Mouse (Mus musculus): ENCODE measurements around the gene Postn. TPM values are rescaled to one million over a fixed set of nuclear protein-coding genes. Genes with fewer than 3 reads are reported as not detected.

Gene Postn
- polyA plus RNA-seq, 1 experiment from 2014 or later: 61.7 TPM

DNA sequence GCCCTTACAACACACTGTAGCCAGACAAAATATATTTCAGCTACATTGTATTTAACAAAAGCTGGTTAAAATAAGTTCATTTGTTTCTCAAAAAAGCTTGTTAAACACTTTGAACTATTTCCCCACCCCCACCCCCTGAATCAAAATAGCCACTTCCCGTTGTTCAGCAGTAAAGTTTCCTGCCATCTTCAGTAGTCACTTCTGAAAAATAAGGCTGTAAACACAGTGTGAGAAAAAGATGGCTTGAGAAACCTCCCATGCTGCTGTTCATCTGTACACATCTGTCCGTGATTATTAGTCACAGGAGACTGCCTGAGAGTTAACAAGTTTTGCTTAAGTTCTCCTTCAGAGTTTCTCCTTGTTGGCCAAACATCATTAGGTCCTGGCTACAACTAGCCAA lies 39.0 kb downstream of the Postn start:
- H3K27me3 ChIP-seq (replicated peaks): no peaks in the 10 kb centered on the region
- no peaks in the 10 kb centered on the region for H3K9me3 ChIP-seq
- ATAC-seq (ENCODE audit: low FRiP score, low read depth): no peak
- H3K27ac ChIP-seq: no peak overlapping the region
- H3K36me3 ChIP-seq: no peaks in the 10 kb centered on the region
- no peaks in the 10 kb centered on the region for H3K4me1 ChIP-seq
- H3K9ac ChIP-seq: no peak overlapping the region
- WGBS: 63% methylated on average over 2 of the region's 2 CpGs
- no peak overlapping the region for H3K4me2 ChIP-seq (replicated peaks)
- no peak overlapping the region for H3K4me3 ChIP-seq

DNA sequence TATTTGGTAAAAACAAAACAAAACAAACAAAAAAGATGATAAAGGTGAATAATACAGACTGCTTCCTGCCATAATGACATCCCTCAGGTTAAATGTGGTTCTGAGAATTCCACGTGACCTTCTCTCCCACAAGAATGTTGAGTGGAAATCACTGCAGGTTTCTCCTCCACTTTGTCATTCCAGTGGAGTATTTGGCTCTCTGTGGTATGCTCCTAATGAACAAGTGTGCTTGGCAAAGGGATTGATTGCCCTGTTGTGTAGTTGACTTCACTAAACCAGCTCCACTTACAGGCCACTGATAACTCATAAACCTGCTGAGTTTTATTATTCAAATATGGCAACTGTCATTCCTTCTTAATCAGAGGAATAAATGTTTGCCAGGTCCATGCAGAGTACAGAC lies 39.7 kb downstream of the Postn start:
- H3K27me3 ChIP-seq (replicated peaks): no peaks in the 10 kb centered on the region
- no peaks in the 10 kb centered on the region for H3K9me3 ChIP-seq
- H3K36me3 ChIP-seq: no peaks in the 10 kb centered on the region
- H3K4me3 ChIP-seq: no peak overlapping the region
- 88% methylated on average over 1 of the region's 1 CpGs for WGBS
- no peaks in the 10 kb centered on the region for H3K4me1 ChIP-seq
- no peak overlapping the region for H3K9ac ChIP-seq
- no peak overlapping the region for H3K27ac ChIP-seq
- H3K4me2 ChIP-seq (replicated peaks): no peak overlapping the region
- ATAC-seq (ENCODE audit: low FRiP score, low read depth): no peak

DNA sequence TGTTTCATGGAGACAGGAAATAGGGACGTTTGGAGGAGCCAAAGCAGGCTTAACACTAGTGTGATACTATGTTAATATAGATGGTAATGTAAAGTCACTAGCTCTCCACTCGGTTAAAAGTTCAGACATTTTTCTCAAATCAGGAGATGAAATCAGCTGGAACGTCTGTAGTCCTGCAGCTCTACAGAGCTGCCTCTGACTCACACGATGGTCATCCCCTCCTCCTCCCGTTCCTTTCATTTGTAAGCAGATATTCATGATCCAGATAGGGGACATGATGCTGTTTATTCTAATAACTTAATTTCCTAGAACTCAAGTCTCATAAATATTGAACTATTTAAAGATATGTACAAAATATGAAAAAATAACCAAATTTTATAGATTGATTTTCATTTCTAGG lies 40.8 kb downstream of the Postn start:
- no peak overlapping the region for H3K27ac ChIP-seq
- ATAC-seq (ENCODE audit: low FRiP score, low read depth): no peak
- H3K27me3 ChIP-seq (replicated peaks): no peaks in the 10 kb centered on the region
- no peak overlapping the region for H3K9ac ChIP-seq
- no peak overlapping the region for H3K4me3 ChIP-seq
- H3K4me2 ChIP-seq (replicated peaks): no peak overlapping the region
- 86% methylated on average over 5 of the region's 5 CpGs for WGBS
- no peaks in the 10 kb centered on the region for H3K36me3 ChIP-seq
- no peaks in the 10 kb centered on the region for H3K9me3 ChIP-seq
- H3K4me1 ChIP-seq: no peaks in the 10 kb centered on the region

DNA sequence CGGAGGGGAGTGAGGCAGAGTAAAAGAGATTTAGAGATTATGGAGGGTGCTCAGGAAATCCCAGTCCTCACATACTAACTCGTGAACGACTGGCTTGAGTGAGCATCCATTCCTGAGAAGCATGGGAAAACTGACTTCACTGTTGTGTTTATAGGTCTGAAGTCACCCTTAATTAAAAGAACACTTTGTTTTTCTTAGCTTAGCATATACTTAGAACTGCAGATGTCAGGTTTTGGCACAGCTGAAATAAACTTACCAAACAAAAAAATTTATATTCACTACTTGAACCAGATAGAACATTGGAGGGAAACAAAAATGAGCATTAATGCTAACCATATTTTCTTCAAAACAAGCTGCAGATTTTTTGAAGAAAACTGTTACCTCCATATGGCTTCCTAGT lies 42.9 kb downstream of the Postn start:
- H3K27ac ChIP-seq: no peak overlapping the region
- ATAC-seq (ENCODE audit: low FRiP score, low read depth): no peak
- no peaks in the 10 kb centered on the region for H3K4me1 ChIP-seq

DNA sequence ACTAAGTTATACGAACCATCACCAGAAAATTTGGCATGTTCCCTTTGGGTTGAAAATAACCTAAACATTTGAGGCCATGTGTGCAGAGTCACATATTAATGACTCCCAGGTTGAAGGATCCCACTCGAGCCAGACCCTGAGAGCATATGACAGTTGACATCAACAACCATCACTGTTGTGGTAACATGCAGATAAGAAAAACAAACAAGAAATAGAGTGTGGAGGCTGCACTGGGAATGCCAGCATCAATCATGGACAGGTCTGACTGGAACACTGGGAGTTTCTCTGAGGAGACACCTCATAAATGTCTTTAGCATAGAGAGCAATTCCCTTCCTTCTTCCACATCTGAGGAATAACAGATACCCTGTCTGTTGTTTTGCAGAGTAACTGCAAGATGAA lies 45.7 kb downstream of the Postn start:
- Histone ChIP-seq H3K4me1 (no peaks in the 10 kb centered on the region), H3K4me3 (no peak overlapping the region), H3K27me3 (replicated peaks) (no peaks in the 10 kb centered on the region), H3K36me3 (no peaks in the 10 kb centered on the region), H3K9me3 (no peaks in the 10 kb centered on the region), H3K27ac (no peak overlapping the region), H3K9ac (no peak overlapping the region), H3K4me2 (replicated peaks) (no peak overlapping the region)
- no peak for ATAC-seq (ENCODE audit: low FRiP score, low read depth)
- 73% methylated on average over 2 of the region's 2 CpGs for WGBS

More for the DNA sequence above, 42.9 kb downstream of the Postn start:
- H3K9me3 ChIP-seq: no peaks in the 10 kb centered on the region
- no peaks in the 10 kb centered on the region for H3K36me3 ChIP-seq
- H3K4me3 ChIP-seq: no peak overlapping the region
- no peaks in the 10 kb centered on the region for H3K27me3 ChIP-seq (replicated peaks)
- H3K9ac ChIP-seq: no peak overlapping the region
- H3K4me2 ChIP-seq (replicated peaks): no peak overlapping the region
- 76% methylated on average over 3 of the region's 3 CpGs for WGBS

DNA sequence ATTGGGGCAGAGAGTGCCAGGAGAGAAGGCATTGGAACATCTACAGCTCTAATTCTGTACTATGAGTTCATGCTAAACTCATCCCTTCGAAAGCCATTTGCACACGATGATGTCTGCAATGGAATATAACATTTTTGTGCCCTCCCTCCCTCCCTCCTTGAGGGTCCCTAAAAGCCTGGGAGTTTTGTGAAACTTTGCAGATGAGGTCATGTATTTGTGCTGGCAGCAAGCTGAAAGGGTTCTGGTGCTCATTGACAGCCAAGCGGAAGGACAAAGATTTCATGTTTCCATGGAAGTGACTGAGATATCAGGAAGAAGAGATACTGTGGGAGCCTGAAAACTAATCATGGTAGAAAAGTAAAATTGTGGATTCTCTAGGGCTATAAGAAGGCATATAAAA lies 50.1 kb downstream of the Postn start:
- Histone ChIP-seq H3K9me3 (no peaks in the 10 kb centered on the region), H3K9ac (no peak overlapping the region), H3K4me3 (no peak overlapping the region), H3K27me3 (replicated peaks) (no peaks in the 10 kb centered on the region), H3K4me2 (replicated peaks) (no peak overlapping the region), H3K36me3 (no peaks in the 10 kb centered on the region), H3K27ac (no peak overlapping the region), H3K4me1 (no peaks in the 10 kb centered on the region)
- WGBS: 85% methylated on average over 3 of the region's 3 CpGs
- no peak for ATAC-seq (ENCODE audit: low FRiP score, low read depth)

DNA sequence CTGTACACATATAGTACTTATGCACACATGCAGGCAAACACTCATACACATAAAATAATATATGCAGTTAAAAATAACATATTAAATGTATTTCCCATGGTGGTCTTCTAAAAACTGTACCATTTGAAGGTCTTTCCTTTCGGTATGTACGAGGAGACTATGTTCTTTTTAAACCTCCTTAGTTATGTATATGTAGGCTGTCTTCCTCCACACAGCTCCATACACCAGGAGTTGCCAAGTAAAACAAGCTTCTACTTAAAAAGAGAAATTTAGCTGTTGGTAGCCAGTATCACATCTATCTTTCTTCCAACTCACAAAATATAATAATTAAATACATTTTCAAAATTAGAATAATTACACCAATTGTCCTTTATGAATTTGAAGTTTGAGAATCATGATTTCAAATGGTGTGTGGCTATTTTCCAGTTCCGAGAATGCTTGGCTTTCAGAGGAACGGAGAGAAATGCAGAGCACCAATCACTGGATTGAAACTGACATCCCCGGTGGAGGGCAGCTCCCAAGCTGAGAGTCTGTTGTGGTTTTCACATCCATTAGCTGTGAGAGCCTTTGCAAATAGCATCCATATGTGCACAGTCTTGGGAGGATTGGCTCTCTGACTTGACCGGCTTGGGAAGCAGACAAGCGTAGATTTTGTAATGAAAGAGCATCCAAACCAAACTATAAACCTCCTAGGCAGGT lies 52.1 kb downstream of the Postn start:
- ATAC-seq (ENCODE audit: low FRiP score, low read depth): no peak
- Histone ChIP-seq H3K36me3 (no peaks in the 10 kb centered on the region), H3K4me3 (no peak overlapping the region)

DNA sequence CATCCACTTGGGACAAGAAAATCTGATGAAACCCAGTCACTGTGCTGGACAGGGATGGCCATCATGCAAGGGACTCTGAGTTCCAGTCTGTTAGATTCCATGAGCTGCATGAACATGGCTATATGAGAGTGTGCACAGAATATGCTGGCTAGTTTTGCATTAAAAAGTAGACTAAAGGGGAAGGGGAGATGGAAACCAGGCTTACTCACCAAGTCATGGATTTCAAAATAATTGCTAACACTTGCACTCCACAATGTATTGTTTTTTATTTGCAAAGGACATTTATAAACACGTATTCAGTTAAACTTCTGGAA lies 52.6 kb downstream of the Postn start:
- Histone ChIP-seq H3K4me3 (no peak overlapping the region), H3K27me3 (replicated peaks) (no peaks in the 10 kb centered on the region), H3K27ac (no peak overlapping the region), H3K36me3 (no peaks in the 10 kb centered on the region), H3K9ac (no peak overlapping the region), H3K4me1 (no peaks in the 10 kb centered on the region), H3K9me3 (no peaks in the 10 kb centered on the region), H3K4me2 (replicated peaks) (no peak overlapping the region)
- no peak for ATAC-seq (ENCODE audit: low FRiP score, low read depth)
- WGBS: 78% methylated on average over 1 of the region's 1 CpGs

More for the DNA sequence above, 52.1 kb downstream of the Postn start:
- 72% methylated on average over 7 of the region's 7 CpGs for WGBS
- no peak overlapping the region for H3K4me2 ChIP-seq (replicated peaks)
- no peak overlapping the region for H3K9ac ChIP-seq
- no peak overlapping the region for H3K27ac ChIP-seq
- no peaks in the 10 kb centered on the region for H3K9me3 ChIP-seq
- no peaks in the 10 kb centered on the region for H3K27me3 ChIP-seq (replicated peaks)
- H3K4me1 ChIP-seq: no peaks in the 10 kb centered on the region

DNA sequence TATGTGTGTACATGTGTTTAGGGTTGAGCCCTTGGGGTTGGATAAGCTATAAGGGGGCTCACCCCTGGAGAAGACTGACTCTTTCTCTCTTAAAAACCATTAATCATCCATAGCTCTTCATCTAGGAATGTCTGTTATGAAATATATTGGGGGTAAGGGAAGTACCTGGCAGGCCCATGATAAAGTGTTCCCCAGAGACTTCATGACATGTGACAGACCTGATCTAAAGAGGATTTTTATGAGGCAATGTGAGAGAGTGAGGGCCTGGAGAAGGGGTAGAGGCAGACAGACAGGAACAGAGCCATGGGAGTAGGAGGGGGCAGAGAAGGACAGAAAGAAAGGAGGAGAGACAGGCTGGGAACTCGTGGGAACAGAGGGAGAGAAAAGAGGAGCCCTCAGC lies 53.5 kb downstream of the Postn start:
- Histone ChIP-seq H3K9me3 (no peaks in the 10 kb centered on the region), H3K4me1 (no peaks in the 10 kb centered on the region), H3K36me3 (no peaks in the 10 kb centered on the region), H3K9ac (no peak overlapping the region), H3K4me3 (no peak overlapping the region), H3K4me2 (replicated peaks) (no peak overlapping the region), H3K27me3 (replicated peaks) (no peaks in the 10 kb centered on the region), H3K27ac (no peak overlapping the region)
- 56% methylated on average over 1 of the region's 1 CpGs for WGBS
- ATAC-seq (ENCODE audit: low FRiP score, low read depth): no peak

DNA sequence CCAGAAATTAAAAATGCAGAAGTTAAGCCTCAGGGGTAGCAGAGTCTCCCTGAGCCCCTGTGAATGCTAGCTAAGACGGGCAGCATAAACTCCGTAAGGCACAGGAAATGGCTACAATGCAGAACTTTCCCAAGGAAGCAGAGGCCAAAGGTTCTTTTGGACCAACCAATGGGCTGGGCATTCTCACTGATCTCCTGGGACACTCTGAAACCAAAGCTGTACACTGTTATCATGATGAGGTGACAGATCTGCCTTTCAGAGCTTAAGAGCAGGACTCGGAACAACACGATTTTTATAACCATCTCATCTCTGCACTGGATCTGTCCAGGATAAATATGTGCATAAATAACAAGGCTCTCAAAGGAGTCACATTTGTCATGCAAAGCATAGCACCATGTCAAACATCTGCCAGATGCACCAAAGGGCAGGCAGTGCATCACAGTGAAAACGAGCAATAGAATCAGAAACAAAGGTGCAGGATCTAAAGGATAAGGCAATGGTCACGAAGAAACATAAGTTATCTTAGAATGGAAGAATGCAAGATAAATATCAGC lies 57.0 kb downstream of the Postn start:
- WGBS: 62% methylated on average over 6 of the region's 6 CpGs
- no peaks in the 10 kb centered on the region for H3K4me1 ChIP-seq
- no peak overlapping the region for H3K4me3 ChIP-seq
- no peaks in the 10 kb centered on the region for H3K27me3 ChIP-seq (replicated peaks)
- H3K4me2 ChIP-seq (replicated peaks): no peak overlapping the region
- ATAC-seq (ENCODE audit: low FRiP score, low read depth): no peak
- H3K9me3 ChIP-seq: no peaks in the 10 kb centered on the region
- no peaks in the 10 kb centered on the region for H3K36me3 ChIP-seq
- H3K27ac ChIP-seq: no peak overlapping the region
- H3K9ac ChIP-seq: no peak overlapping the region

DNA sequence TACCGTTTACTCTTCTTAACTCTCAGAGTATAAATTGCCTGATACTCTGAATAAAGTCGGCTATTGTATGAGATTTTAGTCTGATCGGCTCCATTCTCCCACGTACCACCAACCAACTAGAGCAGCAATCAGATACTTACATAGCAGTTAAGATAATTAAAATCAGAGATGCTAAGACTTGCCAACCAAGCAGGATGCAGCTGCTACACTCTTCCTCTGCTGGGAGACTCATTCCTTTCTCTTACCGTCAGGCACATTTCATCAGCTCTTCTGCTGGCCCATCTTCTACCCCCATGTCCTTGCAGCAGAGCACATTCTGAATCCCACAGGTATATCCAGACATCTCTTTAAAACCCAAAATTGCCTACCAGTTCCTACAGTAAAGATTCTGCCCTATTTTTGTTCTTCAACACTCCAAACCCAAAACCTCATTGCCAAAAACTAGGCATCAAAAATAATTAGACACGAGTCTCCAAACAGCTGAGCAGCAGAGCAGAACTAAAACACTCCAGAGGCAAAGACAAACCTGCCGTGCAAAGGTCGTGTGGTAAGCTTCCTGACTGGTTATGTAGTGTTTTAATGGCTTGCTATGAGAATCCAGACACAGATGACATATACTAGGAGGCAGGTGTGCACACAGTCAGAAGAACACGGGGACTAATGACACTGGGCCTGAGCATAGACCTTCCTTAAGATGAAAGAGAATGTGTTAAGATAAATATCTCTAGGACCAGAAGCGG lies 59.5 kb downstream of the Postn start:
- no peaks in the 10 kb centered on the region for H3K4me1 ChIP-seq
- no peak overlapping the region for H3K27ac ChIP-seq
- no peaks in the 10 kb centered on the region for H3K9me3 ChIP-seq
- H3K4me3 ChIP-seq: no peak overlapping the region
- no peaks in the 10 kb centered on the region for H3K27me3 ChIP-seq (replicated peaks)
- no peak overlapping the region for H3K4me2 ChIP-seq (replicated peaks)
- no peak overlapping the region for H3K9ac ChIP-seq
- ATAC-seq (ENCODE audit: low FRiP score, low read depth): no peak
- H3K36me3 ChIP-seq: no peaks in the 10 kb centered on the region
- 85% methylated on average over 10 of the region's 10 CpGs for WGBS

DNA sequence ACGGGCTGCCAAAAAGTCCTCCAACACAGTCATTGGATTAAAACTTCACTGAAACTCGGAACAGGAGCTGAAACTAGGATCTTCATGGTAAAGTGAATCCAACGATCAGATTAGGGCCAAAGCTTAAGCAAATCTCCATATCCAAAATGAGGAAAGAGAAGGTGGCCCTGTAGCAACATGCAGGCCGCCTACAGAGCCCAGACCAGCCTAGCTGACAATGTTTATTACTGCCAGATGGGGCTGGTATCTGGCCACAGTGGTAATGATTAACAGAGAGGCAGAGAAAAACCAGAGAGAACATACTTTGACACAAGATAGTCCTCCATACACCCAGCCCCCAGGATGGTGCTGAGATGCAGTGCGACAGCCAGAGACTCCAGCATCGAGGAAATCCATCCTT lies 60.1 kb downstream of the Postn start:
- Histone ChIP-seq H3K36me3 (no peaks in the 10 kb centered on the region), H3K9ac (no peak overlapping the region), H3K9me3 (no peaks in the 10 kb centered on the region), H3K27me3 (replicated peaks) (no peaks in the 10 kb centered on the region), H3K4me2 (replicated peaks) (no peak overlapping the region), H3K27ac (no peak overlapping the region), H3K4me3 (no peak overlapping the region), H3K4me1 (no peaks in the 10 kb centered on the region)
- 84% methylated on average over 6 of the region's 6 CpGs for WGBS
- no peak for ATAC-seq (ENCODE audit: low FRiP score, low read depth)

DNA sequence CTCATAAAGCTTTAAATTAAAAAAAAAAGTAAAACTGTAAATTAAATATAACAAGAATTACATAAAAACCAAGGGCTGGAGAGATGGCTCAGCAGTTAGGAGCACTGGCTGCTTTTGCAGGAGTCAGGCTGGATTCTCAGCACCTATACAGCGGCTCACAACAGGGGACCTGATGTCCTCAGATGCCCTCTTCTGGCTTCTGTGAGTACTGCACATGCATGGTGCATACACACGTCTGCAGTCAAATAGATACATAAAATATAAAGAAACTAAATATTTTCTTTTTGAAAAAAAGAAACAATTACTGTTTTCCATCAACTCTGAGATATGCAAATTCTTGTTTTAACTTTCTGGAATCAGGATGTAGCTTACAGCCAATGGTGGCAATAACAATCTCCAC lies 60.8 kb downstream of the Postn start:
- Histone ChIP-seq H3K36me3 (no peaks in the 10 kb centered on the region), H3K4me1 (no peaks in the 10 kb centered on the region), H3K27me3 (replicated peaks) (no peaks in the 10 kb centered on the region), H3K4me2 (replicated peaks) (no peak overlapping the region), H3K27ac (no peak overlapping the region), H3K9me3 (no peaks in the 10 kb centered on the region), H3K9ac (no peak overlapping the region), H3K4me3 (no peak overlapping the region)
- 89% methylated on average over 2 of the region's 2 CpGs for WGBS
- ATAC-seq (ENCODE audit: low FRiP score, low read depth): no peak
